Mouse (Mus musculus) thymus, adult 2 months (tissue): ENCODE measurements around the gene Zc2hc1c.

Source experiments
- CTCF ChIP-seq: fragments of 200-500 bp; IDR thresholded peaks from 2 replicates; pipeline ENCODE4 v1.5.1; 2012; ENCODE audit warnings: mild to moderate bottlenecking, control low read depth, low read length, moderate library complexity, borderline replicate concordance; ENCODE audit not compliant: control insufficient read depth, poor library complexity, insufficient read depth; ENCODE audit errors: extremely low read depth
- POLR2A ChIP-seq: fragments of 200-500 bp; IDR thresholded peaks from 2 replicates; pipeline ENCODE4 v1.6.1; 2012; ENCODE audit warnings: mild to moderate bottlenecking, low read length, control low read depth, moderate library complexity; ENCODE audit not compliant: control insufficient read depth, poor library complexity, insufficient read depth; ENCODE audit errors: extremely low read depth

GRCm38 (mm10) chr12:85278919-85279318 lies 9.5 kb upstream of the Zc2hc1c start:
- TF ChIP-seq CTCF, result 0 out of 2 replicates have a peak, but pooled peaks have one; percentile 15
- TF ChIP-seq POLR2A, result no peak
